Mouse (Mus musculus) embryo, embryonic 9.5 days (tissue): ENCODE measurements around the gene Rundc3b.

Source experiments
- DNase-seq: peaks from one replicate; pipeline ENCODE4 v3.0.0-alpha.2; 2017; ENCODE audit errors: extremely low spot score

Rundc3b gene

DNA sequence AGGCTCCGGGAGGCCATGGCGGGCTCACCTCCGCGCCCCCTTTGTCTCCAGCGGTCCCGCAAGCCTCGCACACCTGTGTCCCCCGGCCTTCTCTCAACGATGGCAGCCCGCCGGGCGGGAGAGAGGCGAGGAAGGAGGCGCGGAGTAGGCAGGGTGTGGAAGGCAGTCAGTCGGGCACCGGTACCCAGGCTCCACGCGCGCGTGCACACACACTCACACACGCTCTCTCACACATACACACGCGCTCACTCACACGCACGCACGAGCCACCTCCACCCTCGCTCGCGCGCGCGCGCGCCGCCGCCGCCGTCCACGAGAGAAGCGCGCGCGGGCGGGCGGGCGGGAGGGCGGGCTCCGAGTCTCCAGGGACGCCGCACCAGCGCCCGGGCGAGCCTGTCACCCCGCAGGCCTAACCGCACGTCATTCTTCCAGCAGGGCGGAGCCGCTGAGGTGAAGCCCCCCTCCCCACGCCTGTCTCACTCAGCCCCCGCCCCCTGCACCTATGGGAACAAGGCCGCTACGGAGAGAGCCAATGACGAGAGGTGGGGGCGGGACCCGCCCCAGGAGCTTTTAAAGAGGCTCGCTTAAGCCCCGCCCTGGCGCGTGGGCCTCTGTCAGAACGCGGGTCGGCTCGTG lies at the start of gene Rundc3b:
Gene Rundc3b, minus strand, starts transcription at position 357 of the 636 bp plus-strand sequence.
- DNase-seq: peak; percentile 91

DNA sequence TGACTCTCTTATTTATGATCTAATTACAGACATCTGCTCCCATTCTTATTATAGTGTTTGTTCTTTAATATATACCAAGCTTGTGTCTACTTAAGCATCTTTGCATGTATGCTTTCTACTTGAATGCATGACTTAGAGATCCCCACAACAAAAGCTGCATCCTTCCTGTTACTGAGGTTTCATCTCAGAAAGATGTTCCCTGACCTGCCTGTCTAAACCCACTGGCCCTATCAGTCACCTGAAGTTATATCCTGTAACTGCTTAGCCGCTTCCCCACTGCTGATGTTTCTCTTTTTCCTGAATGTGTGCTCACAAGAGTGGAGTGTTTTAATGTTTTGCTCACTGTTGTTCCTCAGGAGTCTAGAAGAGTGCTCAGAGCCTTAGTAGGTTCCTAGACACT lies 46.9 kb upstream of the Rundc3b start:
- DNase-seq: no peak

DNA sequence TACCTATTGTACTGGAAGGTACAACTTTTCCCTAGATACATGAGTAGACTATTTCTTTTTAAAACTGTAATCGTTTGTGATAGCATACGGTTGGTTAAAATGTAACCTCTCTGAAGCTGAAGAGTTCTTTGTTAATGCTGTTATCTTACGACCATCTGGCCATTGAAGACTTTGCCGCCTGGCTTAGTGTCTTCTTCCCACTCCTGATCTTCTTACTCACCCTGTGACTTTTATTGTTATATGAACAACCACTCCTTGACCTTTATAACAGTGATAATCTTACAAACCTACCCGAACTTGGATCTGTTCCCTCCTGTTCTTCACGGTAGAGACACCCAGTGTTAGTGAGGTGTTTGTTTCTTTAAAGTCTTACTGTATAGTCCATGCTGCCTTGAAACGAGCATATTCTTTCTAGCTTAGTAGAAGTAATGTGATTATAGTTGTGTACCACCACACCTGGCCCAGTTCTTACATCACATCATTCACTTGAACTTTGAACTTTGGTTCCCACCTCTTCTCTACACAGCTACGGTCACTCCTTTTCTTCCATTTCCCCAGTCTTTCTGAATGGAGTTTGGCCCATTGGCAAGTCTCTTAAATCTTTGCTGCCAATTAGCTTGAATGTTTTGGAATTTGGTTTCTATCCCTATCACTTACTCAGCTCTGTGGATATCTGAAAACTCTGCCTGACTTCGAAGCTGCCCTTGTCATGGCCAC lies 45.2 kb upstream of the Rundc3b start:
- DNase-seq: no peak

DNA sequence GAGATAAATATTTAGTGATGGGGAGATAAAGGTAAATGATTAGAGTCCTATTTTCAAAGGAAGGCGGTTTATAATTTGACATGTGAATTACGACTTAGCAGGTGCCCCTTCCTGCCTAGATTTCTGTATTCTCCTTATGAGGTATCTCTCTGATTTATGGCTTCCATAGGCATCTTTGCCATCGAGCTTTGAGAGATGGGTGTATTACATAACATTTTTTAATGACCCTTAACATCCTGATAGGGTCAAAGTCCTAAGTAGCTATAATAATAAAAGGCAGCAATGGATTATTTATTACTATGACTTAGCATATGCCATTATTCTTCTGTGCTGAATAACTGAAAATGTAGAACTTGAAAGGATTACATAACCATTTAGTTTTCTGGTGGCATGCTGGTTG lies 41.9 kb upstream of the Rundc3b start:
- no peak for DNase-seq

DNA sequence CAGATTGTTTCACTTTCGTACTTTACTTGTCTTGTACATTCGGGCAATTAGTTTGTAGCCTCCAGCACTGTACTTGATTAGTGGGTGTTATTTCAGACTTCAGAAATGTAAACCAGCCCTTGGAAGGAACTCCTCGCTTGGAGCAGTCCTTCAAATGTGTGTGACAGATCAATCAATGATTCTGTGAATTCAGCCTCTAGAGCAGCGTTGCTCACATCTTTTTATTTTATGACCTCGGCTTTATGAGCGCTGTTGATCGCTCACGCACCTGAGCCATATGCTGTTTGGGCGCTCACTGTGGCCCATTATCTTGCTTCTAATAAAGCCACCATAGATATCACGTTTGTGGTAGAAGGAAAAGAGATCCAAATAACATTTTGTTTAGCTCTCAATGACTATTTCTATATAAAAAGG lies 38.0 kb upstream of the Rundc3b start:
- DNase-seq: no peak

DNA sequence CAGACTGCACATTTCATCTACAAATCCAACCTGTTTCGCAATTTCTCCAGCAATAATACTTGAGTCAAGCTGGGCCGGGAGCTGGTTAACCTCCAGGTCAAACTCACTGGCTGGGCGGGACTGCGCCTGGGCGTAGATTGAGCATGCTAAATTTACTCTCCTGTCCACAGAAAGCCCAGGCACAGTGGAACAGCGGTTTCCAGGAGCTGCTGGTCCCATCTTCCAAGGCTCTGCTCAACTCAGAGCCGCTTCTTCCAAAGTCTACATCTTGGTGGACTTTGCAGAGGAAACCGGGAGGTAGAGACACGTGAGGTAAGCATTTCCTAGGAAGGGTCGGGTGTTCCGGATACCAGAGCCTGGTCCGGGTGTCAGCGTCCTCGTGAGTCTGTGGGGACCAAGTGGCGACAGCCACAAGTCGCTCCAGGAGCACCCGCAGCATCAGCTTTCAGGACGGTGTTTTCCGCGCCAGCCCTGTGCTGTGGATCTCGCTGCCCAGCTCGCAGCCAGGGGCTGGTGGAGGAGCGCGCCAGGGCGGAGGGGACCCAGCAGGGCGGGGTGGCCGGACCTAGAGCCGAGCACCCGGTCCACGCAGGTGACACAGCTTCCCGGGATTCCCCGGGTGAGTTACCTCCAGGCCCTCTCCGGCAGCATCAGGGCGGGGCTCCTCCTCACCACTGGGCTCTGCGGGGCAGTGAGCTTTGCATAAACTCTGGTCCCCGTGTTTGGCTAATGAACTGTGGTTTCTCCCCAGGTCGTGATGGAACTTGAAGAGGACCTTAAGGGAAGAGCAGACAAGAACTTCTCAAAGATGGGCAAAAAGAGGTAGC lies 37.4 kb upstream of the Rundc3b start, which contains the start of gene Abcb1a:
Gene Abcb1a, plus strand, starts transcription at position 167 of the 827 bp plus-strand sequence.
- DNase-seq: peak; percentile 33

DNA sequence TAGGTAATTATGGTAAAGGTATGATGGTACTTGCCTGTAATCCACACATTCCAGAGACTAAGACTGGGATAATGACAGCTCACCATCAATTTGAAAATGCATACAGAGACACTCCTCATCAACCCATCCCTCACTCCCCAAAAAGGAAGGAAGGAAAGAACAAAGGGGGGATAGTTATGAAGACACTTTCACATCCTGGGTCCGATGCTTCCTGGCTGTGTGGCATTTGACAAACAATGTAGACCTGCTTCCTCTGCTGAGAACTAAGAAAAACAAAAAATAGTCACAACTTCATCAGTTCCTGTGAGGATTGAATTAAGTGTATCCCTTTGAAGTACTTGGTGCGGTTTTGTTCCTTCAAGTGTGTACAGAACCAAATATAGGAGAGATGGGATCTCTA lies 29.3 kb upstream of the Rundc3b start:
- DNase-seq: no peak

DNA sequence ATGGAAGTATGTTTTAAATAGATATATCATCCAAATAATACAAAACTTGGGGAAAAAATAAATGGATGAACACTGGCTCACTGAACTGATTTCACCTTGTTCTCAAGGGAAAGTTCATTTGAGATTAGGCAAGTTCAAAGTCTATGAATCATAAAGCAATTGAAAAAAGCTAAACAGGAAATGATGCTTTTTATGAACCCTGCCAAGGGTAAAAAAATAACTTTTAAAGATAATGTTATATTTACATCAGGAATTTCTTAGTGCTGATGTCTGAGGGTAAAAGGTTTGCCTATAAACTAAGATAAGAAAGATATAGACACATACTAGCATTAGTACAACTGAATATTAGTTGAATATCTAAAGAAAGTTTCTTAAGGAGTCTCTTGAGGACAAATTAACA lies 26.0 kb upstream of the Rundc3b start:
- DNase-seq: no peak

DNA sequence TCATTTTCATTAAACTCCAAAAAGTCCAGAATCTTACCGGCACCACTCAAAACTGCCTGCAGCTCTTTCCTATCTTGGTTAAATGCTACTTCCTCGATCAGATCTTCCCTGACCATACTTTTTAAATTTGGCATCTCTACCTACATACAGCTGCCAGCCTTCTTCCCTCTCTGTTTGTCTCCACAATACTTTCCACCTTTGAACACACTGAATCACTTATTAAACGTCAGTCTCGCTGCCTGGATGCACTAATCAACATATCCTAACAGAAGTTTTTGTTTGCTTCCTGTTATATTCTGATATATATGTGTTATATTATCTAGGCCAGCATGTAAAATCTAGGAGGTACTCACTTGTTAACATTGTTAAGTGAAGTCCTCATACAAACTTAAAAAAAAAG lies 25.5 kb upstream of the Rundc3b start:
- DNase-seq: no peak

DNA sequence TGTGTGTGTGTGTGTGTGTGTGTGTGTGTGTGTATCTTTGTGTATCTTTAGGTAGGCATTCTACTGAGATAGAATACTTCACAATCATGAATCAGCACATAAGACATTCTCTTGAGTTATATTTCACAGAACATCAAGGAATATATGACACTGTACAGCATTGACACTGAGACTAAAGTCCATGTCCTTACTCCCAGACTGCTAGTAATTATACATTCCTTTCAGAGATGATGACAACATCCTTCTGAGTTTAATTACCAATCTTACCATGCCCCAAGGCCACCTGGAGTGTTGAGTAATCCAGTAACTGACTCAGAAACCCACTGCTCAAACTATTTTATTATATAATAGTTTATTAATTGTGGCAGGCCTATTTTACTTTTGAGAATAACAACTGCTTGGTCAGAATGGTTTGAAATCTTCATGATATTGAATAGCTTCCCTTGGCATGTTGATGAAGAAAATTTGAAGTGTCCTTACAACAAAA lies 11.8 kb upstream of the Rundc3b start:
- no peak for DNase-seq

DNA sequence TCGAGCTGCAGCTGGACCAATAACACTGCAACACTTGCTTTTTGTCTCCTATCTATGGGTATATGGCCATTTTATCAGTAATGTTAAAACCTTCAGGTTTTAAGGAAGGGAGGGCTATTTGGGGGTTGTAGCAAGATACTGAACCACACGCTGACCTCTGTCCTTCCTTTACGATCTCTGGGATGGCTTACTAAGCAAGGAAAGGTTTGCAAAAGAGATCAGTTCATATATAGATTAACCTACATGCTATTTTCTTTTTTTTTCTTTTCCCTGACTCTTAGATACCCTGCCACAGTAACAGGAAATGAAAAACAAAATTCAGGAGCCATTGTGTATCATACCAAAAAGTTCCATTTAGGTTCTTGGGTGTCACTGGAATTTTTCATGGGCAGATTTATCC lies 10.1 kb upstream of the Rundc3b start:
- no peak for DNase-seq

DNA sequence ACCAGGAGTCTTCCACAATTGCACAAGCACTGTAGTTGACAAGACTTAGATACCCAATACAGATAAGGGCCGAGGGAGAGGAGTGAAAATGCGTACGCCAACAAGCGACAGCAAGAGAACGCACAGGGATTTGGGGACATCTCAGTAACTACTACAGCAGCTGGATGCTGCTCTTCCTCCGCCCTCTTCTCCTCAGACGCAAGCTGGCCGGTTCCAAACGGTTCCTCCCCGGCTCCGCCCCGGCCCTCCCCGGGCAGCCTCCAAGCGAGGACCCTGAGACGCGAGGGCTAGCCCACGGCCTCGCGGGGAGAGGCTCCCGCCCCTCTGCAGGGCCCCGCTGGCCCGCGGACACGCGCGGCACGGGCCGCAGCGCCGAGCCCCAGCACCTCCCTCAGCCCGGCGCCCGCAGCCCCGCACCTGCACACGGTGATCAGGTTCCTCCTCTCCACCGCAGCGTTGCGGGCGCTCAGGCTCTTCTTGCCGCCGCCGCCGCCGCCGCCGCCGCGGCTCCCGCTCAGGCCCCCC lies 619 bp downstream of the Rundc3b start:
- peak; percentile 54 for DNase-seq

DNA sequence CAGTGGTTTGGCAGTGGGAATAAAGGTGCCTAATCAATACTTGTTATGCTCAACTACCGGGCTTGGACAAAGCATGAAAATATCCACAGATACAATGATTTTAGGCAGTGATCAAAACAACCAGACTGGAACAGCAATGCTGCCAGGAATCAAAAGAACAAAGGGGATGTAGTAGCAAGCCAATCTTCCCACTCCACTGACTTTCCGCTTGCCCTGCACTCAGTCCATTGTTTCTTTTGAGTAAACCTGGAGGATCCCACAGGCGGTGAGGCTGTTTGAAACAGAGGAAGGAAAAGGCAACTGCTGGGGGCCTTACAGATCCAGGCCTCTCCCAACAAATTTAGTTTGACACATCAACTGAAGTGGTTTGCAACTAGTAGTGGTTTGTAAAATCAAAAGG lies 51.6 kb downstream of the Rundc3b start:
- DNase-seq: peak; percentile 19

DNA sequence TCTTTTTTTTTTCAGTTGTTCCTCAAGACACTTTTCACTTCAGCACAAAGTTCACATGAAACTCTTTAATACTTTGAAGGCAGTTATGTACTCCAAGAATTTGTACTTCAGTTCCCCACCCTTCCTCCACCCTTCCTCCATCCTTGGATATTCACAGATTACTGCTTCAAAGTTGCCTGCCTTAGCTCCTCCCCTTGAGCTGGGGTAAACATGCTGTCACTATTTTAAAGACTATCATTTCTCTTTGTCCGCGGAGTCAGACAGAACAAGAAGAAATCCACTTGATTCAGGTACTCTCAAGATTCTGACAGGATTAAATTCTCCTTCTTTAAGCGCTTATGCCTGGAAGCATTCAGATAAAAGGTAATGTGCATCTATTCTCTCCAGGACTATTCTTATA lies 55.9 kb downstream of the Rundc3b start:
- no peak for DNase-seq

DNA sequence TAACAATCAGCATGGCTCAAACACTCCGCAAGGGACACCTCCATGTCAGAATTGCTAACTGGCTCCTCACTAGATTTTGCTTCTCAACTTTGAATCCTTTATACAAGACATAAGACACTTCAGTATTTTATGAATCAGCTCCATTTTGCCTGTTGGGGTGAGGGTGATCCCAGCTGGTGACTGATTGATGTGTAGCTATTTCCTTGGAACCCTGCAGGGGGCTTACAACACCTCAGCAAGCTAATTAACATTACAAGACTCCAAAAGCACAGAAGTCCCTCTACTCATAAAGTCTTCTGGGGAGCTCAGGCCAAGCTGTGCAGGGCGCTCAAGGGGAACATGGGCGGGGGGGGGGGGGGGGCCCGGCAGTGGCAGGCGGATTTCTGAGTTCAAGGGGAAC lies 78.2 kb downstream of the Rundc3b start:
- DNase-seq: no peak

DNA sequence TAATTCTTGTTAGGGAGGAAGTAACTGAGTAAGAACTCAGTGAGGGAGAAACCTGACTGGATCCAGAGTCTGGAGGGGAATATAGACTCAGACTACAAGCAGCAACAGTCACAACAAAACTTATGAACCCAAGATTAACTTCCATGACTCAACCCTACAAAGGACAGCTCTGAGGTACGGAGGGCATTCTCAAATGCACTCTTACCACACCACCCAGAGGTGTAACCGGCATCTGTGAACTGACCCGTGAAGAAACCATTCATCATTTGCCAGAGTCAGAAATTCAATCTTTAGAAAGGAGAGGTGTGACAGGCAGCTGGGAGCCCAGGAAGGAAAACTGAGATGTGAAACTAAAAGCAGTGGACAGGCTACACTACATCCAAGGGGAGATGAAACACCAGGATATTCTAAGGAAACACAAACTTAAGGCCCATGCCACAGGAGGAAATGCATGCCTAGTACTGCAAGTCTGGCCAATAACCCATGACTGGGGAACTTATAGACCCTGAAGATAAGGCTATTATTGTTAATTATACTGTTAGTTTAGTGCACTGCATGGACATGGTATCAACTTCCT lies 80.0 kb downstream of the Rundc3b start:
- no peak for DNase-seq

DNA sequence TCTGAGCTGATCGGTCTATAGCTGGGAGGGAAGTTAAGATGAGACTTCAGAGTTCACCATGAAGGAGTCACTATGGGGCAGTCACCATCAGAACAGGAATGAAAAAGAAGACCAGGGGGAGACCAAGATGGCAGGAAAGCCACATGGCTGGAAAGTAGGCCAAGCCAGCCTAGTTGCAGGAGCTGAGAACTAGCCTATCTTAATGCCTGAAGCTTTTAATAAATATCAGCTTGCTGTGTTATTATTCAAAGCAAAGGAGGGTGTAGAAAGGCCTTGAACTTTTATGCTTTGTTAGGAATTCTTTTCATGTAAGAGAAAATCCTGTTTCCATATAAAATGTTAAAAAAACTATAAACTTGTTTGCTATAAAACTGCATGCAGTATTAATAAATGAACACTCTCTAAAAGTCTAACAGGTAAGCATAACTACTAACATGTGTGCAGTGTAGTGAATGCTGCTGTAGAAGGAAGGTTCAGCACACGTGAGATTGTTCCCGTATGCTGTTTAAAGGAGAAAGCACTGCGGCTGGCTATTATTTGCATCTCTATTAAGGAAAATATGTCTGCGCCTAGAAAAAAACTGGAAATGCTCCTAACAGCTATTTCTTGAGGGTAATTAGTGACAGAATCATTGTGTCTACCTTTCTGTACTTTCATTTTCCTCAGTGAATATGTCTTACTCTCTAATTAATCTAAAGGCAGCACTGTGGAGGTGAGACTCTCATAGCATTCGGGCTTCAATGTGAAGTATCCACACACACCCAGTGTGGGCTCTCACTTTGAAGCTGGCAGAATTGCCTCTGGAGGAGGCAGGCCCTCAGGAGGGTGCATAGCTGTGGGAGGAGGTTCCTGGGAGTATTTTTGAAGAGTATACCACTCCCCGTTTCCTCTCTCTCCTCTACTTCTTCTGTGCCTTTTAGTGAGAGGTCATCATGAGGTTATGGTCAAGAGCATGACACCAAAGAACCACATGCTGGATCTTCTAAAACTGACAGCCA lies 81.3 kb downstream of the Rundc3b start:
- no peak for DNase-seq

DNA sequence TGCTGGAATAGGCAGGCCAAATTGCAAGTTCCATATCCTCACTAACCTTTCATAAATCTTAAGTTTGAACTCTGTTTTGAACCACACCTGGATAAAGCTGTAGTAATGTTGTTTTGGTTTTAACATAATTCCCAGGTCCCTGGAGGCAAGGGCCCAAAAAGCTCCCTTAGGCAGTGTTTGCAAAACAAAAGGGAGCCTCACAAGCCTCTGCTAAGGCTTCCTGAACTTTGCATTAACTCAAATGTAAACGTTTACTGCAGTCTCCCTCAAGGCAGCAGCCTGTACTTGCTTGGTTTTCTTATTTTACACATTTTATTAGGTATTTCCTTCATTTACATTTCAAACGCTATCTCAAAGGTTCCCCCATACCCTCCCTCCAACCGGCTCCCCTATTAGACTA lies 103.7 kb downstream of the Rundc3b start:
- no peak for DNase-seq

DNA sequence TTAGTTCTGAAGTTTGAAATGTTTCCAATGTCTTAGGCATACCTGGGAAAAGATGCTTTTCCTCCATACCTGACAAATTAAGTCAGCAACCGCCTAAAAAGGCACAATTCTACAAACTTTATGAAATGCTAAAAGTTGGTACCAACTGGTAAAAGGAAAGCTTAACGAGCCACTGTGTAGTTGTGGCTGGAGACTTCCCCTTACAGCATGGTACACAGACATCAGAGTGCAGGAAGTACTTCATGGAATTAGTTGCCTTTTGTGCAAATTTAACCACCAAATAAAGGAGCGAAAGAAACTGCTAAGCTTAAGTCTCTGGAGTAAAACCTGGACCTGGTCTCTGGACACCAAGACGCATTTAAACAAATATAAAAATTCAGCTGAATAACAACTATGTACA lies 131.0 kb downstream of the Rundc3b start:
- DNase-seq: no peak

DNA sequence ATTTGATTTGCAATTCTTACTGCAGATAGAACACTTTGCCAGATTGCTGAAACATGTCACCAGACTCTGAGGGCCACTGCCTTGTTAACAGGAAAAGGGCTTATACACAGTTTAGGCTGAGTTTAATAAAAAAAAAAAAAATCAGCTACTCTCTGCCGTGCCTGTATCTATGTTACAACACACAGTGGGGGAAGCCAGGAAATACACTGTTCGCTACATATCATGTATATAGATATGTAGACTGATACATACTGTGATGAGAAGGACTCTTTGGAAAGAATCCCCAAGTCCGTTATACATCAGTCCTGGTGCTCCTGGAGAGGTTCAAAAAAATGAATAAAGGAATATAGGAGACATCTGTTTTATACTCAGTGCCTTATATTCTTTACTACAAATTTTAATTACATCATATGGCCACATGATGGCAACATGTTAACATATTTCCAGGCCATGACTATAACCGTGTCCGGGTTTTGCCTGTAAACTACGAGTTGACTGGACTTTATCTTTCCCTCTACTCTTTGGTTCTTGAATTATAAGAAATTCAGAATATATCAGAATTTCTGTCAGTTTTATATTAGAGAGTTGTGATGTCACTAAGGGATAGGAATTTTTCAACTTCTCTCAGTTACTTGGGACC lies 133.2 kb downstream of the Rundc3b start:
- DNase-seq: peak; percentile 19
